Mouse (Mus musculus) gastrocnemius, postnatal 36 days (tissue): ENCODE measurements at regions not wholly inside any gene's neighbourhood (a gene's known extent, or its start where the extent isn't known, plus 50 kb on each side); places are given as distances from the start of the nearest gene placed in this dataset.

Experiments
- DNase-seq, 2 experiments: peaks; one replicate each; pipeline ENCODE4 v3.0.0; 2022
- intact Hi-C: fragments of 180-260 bp; cut with DNase I; formaldehyde crosslinking; loops from one replicate; pipeline ENCODE4 v1.15.1; 2025

DNA sequence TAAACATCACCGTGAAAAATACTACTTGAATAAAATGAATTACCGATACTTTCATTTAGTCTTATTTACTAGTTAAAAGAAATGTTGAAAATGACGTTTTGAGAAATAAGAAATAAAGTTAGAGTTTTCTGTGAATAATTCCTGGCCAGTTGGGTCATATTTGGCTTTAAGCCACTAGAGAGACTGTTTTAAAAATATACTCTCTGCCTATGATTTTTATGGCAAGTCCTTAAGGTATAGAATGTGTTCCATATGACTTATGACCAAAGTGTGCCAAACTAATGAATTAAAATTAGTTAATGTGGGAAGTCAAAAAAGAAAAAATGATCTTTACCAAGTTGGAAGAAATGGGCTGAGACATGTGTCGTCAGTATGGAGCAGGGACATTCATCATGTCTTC lies 354.2 kb upstream of the Col3a1 start:
- intact Hi-C loops = no loop called here
- DNase-seq = no peak

DNA sequence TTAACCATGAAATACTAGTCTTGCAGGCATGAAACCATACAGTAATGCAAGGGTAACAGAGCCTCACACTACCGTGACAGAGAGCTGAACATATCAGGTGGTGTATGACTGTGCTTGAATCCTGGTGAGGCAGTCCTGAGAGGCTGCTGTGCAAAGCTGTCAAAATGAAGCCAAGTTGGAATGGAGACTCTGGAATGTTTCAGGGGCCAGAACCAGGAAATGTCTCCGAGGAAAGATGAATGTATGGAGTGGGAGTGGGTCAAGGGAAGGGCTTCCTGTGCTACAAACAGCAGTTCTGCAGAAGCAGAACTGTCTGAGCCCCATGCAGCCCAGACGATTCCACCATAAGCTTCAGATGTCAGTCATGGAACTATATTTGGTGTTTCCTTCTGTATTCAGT lies 324.2 kb upstream of the Col3a1 start:
- intact Hi-C loops = no loop called here
- no peak for DNase-seq

DNA sequence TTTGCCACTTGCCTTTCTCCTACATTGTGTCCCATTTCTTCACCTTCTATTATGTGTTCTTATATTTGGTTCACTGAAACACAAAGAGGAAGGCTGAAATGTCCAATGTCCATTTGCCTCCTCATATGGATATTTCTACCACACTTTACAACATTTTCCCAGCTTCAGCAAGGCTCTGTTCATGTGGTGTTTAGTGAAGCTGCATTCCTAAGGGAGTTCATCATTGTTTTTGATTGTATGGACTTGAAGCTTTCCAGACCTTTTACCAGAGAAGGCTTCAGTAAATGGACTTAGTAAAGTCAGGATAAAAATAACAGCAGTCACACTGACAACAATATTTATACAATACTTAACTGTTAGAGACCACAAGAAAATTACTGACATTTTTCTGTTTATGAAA lies 290.8 kb upstream of the Col3a1 start:
- DNase-seq = no peak
- intact Hi-C loops = no loop called here

DNA sequence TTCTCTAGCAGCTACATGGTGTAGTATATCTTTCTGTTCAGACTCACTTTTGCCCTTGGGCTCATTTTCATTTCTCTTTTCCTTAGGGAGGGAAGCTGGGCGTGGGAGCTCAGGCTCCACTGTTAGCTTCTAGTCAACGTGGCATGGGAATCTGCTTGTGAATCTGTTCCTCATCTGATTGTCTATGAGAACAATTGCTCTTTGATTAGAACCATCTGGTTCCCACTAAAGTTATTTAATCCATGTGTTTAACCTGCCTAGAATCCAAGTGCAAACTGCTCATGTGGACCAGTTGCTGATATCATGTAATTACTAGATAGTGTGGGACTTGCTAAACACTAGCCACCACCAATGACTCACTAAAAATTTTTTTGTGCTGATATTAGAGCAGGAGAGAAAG lies 290.1 kb upstream of the Col3a1 start:
- no peak for DNase-seq
- intact Hi-C loops = no loop called here

DNA sequence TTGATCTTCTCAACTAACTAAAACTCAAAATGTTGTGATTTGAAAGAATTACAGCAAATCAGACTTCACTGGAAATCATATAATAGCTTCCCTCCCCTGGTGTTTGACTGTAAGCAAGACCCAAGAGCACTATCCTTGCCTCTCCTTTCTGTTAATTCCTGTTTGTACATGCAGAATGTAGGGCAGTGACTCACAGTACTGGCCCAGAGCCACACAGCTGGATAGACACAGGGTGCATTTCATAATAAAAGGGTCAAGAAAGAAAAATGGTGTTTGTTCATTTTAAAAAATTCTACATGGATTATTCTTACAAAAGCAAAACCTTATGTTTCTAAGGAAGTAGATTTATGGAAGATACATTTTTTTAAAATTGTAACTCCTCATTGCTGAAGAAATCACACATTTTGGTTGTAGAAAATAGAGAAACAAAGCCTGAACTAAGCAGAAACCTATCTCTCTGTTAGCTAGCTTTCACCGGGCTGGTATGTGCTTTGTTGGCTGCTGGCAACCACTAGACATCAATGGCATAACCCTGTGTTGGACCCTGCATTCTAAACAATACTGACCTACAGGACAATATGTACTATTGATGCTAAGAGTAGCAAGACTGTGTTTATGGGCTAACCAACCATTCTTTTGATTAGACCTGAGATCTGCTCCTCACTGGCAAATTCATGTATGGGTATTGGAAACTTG lies 289.0 kb upstream of the Col3a1 start:
- intact Hi-C loops = no loop called here

DNA sequence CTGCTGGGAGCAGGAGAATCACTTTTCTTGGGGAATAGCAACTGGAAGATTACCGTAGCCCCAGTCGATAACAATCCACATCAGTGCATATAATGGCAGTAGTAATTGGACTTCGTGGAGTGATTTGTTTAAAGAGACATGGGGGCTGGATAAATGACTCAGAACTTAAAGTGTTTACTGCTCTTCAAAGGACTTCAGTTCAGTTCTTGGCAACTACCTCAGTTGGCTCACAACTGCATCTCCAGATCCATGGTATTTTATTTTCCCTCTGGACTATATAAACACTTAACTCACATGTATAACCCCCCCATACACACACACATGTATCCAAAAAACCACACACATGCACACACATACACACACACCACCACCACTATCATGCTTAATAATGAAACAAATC lies 288.0 kb upstream of the Col3a1 start:
- DNase-seq = no peak
- intact Hi-C loops = no loop called here

More for the DNA sequence above, 289.0 kb upstream of the Col3a1 start:
- DNase-seq = peak; percentile 58 to 78

DNA sequence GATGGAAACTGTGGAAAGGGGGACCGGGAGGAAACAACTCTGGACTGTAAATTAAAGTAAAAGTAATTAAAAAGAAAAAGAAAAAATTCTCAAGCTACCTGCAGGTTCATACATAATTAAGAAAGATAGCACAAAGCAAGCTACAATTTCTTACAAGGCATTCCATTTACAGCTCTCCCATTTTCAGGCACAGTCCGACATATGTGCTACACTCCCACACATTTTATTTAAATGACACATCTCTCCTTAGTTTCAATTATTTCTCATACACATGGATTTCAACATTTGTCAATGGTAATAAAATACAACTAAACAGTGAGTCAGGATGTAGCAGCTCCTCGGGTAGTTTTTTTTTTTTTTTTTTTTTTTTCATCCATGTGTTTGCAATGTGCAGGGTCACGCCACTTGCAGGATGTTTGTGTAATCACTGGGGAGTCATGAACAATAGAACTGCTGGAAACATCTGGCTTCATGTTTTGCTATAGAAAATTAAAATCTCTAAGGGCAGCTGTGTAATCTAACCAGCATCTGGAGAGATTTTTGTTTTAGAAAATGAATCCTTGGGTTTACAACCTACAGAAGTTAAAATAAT lies 279.8 kb upstream of the Col3a1 start:
- intact Hi-C loops = no loop called here
- DNase-seq = no peak

DNA sequence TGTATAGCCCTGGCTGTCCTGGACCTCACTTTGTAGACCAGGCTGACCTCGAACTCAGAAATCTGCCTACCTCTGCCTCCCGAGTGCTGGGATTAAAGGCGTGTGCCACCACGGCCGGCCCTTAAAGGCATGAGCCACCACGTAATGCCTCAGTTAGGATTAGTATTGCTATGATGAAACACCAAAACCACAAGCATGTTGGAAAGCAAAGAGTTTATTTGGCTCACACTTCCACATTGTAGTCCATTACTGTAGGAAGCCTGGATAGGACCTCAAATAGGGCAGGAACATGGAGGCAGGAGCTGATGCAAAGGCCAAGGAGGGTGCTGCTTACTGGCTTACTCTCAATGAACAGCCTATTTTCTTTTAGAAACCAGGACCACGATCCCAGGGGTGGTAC lies 278.0 kb upstream of the Col3a1 start:
- no peak for DNase-seq
- intact Hi-C loops = no loop called here

DNA sequence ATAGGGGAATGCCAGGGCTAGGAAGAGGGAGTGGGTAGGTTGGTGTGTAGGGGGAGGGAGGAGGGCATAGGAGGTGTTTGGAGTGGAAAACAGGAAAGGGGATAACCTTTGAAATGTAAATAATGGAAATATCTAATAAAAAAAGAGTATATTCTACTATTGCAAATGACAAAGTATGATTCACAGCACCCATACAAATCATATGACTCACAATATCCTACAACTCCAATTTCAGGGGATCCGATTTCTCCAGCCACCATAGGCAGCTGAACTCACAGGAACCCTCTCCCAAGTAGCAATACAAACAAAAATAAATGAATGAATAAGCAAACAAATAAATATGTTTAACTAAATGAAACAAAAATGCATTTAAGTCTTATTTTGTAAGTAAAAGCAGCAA lies 270.0 kb upstream of the Col3a1 start:
- intact Hi-C loops = no loop called here
- no peak for DNase-seq

DNA sequence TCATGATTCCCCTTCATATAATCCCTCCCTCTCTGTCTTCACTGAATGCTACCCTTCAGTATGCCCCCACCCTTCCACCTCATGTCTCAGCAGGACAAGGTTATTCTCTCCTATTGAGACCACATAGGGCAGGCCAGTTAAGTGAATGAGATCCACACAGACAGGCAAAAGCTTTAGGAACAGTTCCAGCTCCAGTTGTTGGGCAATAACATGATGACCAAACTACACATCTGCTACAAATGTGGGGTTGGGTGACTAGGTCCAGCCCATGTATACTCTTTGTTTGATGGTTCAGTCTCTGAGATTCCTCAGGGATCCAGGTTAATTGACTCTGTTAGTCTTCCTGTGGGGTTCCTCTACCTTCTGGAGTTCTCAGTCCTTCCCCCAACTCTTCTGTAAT lies 269.5 kb upstream of the Col3a1 start:
- intact Hi-C loops = no loop called here
- no peak for DNase-seq

DNA sequence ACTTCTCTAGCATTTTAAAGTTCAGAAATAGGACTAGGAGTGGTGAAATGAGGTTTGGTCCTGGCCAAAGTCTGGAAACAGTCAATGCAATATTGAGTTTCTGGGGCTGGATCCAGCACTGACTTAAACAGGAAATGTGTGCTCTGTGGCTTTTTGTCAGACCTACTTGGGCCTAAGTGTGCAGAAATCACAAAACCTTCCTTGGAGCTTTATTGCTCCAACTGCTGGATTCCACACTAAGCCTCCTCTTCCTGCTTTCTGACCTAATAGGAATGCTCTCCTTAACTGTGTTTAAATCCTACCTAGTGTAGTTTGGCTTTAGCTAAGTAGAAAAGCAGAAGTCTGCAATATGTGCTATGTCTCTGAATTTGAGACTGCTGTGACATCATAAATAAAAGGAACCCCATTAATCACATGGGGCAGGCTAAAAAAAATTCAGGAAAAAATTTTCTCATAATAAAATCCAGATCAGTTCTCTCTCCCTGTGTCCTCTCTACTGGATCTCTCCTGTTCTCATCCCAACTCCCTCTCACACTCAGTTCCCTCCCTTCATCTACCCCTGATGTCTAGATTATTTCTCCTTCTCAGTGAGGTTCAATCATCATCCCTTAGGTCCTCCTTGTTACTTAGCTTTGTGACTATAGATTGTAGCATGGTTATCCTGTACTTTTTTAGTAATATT lies 268.0 kb upstream of the Col3a1 start:
- peak in 1 of 2 experiments; percentile 18 for DNase-seq
- intact Hi-C loops = no loop called here

DNA sequence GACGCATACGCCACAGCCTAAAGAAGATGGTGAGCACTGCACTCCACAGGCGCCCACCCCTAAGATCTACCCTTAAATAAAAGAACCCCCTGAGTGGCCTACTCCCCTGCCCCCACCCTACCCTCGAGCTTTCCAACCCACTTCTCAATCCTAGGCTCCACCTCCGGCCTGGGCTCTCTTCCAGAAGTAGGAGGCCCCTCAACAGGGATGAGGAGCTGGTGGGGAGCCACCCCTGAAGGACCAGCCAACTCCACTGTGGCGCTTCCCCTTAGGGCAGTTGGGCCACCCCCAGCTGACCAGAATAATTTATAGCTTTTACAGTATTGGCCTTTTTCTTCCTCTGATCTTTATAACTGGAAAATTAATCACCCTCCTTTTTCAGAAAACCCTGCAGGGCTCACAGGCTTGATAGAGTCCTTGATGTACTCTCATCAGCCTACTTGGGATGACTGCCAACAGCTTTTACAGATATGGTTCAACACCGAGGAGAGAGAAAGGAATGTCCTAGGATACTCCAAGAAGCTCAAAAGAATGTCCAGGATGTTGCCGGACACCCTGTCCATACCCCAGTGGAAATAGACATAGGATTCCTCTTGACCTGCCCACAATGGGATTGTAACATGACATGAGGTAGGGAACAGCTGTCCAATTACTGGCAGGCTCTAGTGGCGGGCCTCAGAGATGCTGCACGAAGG lies 220.3 kb upstream of the Col3a1 start:
- intact Hi-C loops = no loop called here
- no peak for DNase-seq

DNA sequence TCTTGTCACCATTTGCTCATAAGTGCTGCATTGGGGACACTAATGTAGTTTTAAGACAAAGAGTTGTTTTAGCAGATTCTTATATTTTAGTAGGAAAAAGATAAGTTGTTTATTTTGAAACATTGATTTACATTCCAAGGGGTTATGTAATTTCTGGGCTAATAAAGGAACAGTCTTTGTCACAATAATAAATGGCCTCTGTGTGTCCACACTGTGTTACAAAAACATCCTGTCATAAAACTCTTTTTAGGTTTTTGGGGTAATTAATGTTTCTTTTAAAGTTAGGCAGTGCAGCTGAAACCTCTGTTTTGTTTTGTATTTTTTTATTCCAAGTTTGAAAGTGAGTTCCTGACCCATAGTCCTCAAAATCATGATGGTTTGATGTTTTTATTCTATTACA lies 210.4 kb upstream of the Col3a1 start:
- intact Hi-C loops = no loop called here
- no peak for DNase-seq

DNA sequence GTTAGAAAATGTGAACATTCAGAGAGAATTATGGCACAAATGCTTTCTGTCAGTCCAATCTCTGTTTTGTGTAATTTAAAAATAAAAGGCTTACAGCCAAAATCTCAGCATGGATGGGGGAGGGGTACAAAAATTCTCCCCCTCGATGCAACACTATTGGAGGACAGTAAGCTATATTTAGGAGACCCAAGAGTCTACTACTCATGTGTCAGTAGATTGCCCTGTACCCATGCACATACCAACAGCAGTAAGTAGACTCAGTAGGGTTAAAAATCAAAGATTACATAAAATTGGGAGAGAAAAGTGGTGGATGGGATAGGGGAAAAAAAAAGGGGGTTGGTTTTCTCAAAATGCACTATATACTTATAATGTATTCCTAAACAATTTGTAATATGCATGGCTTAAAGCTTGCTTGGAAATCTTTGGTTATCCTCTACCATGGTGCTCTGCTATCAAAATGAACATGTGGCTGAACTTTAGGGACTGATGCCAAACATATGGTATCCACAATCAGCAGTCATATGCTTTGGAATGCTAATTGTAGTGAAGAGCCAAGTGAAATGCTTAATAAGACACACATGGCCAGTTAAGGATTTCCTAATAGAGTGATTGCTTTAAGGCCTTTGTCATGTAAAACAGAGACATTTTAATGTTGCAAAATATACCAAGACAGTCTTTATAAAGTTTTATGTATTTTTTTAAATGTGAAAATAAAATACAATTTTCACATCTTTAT lies 194.8 kb upstream of the Col3a1 start:
- intact Hi-C loops = no loop called here
- DNase-seq = no peak

DNA sequence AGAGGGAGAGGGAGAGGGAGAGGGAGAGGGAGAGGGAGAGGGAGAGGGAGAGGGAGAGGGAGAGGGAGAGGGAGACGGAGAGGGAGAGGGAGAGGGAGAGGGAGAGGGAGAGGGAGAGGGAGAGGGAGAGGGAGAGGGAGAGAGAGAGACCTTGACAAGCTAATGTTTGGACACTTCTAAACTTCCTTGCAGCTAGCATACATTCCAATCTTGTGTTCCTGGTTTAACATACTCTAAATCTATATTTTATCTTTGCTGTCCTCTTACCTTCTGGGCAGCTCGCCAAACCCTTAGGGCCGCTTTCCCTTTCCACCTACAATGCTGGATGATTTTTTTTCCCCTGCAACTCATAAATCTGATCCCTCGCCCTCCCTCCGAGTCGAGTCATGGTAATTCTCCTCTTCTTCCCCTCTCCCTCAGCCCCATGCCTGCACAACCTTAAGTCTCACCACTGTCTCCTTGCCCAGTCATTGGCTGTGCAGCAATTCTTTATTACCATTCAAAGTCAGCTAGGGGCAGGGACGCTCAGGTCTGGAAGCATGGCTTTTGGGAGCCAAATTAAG lies 176.1 kb upstream of the Col3a1 start:
- intact Hi-C loops = no loop called here
- no peak for DNase-seq

DNA sequence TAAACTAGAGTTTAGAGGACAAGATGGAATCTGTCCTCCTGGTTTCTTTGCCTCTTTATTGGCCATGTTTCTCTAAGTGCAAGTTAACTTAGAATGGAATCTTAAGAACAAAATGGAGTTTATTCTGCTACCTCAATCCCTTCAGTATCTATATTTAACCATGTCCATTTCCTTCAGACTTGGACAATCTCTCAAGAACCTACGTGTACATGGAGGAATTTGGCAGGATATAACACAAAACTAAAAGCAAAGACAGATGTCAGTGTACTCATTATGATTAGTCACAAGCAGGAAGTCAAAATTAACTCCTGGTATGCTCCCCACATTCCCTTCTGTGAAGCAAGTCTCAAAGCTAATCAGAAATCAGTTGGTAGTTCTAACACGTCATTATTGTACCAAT lies 164.3 kb upstream of the Col3a1 start:
- DNase-seq = no peak
- intact Hi-C loops = no loop called here

DNA sequence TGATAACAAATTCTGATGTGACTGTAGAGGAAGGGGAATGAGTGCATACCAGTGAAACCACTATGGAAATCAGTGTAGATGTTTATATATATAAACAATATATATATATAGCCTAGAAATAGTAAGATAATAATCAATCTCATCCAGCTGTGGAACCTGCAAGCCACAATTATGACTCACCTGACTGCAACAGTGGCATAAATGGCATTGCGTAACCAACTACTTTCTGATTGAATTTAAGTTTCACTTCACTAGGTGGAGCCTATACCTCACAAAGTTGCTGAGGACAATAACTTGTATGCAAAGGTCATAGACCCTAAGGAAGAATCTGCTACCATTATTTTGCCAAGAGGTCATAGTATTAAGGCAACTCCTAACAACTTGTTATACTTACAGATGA lies 129.7 kb upstream of the Col3a1 start:
- intact Hi-C loops = no loop called here
- no peak for DNase-seq

DNA sequence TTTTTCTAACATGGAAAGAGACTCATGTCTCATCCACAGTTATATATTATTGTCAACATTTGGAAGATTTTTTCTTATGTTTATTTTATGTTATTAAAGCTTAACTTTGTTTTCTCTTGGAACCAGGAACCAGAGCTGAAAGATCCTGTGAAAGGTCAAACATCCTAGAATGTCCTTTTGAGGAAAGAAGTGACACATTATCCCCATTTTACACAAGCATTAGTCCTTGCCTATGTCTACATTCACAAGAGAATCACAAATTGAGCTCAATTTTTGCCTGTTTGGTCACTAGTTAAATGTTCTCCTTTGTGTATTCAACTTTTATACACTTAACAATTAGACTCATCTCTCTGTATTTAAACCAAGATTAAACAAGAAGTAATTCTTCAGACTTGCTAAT lies 126.0 kb upstream of the Col3a1 start:
- intact Hi-C loops = no loop called here
- DNase-seq = no peak

DNA sequence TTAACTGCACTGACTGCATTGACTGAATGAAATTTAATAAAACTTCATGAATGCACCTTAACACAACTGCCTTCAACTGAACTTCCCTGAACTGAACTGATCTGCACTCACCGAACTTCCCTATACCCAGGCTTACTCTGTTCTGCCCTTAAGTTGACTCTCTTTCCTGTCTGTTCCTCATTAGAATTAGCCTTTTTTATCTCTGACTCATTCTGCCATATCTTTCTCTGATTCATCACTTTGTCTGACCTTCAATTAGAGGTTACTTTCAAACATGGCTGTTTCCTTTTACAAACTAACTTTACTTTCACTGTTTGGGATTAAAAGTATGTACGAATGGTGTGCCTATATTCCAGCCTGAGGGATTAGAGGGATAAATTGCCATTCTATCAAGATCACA lies 103.4 kb upstream of the Col3a1 start:
- intact Hi-C loops = no loop called here
- DNase-seq = no peak

DNA sequence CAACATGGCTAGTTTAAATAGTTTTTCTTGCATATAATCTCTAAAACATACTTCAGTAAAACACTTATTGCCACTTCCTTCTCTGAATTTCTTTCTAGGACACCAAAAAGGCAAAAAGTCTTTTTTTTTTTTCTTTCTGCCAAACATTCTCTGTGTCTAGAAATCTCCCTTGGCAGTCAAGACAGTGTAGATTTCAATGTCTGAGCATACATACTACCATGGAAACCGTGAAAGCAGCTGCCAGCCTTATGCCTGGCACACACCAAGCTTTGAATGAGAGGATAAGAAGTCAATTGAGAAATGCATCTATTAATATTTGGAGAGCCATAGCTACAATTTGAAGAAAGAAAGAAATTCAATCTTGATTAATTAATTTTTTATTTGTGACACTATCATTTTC lies 95.1 kb upstream of the Col3a1 start:
- no peak for DNase-seq
- intact Hi-C loops = no loop called here
